Mouse (Mus musculus) brown adipose tissue, adult 24 weeks (tissue): ENCODE data around the gene Ntn4. TPM values are rescaled to one million over a fixed set of nuclear protein-coding genes. Genes with fewer than 3 reads are reported as not detected.

Source experiments
- H3K27ac ChIP-seq: fragments of 200-500 bp; replicated peaks from 2 replicates; pipeline ENCODE4 v1.5.1; 2012; ENCODE audit warnings: low read depth, mild to moderate bottlenecking, low read length
- H3K4me1 ChIP-seq: fragments of 200-500 bp; 2 replicates; pipeline ENCODE4 v1.6.1; 2012; ENCODE audit warnings: low read length, mixed read lengths; ENCODE audit not compliant: control insufficient read depth, insufficient read depth, insufficient read length
- H3K4me3 ChIP-seq: fragments of 200-500 bp; 2 replicates; pipeline ENCODE4 v1.5.1; 2012; ENCODE audit warnings: low read depth, mild to moderate bottlenecking, low read length, moderate library complexity; ENCODE audit not compliant: insufficient read depth
- polyA plus RNA-seq: library from polyadenylated mRNA; stranded (reverse); fragments of >200 nt; gene quantifications from 2 replicates; pipeline ENCODE4 v1.2.4, GENCODE M21; 2012; ENCODE audit not compliant: missing spikeins, insufficient read depth, insufficient read length

Gene Ntn4
- polyA plus RNA-seq, 1 experiment = 6.3 TPM

DNA sequence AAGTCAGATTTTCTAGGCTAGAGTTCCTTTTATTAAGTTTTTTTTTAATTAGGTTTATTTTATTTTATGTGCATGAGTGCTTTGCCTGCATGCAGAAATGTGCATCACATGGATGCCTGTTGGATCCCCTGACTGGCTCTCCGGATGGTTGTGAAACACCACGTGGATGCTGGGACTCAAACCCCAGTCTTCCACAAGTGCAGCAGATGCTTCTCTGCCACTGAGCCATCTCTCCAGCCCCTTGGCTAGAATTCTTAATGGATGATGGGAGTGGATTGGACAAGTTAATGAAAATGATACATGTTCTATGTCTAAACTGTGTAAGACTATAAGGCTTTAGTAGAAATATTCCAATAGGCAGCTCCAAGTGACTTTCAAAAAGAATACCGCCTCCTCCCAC is 47.3 kb downstream of the Ntn4 start:
- Histone ChIP-seq H3K27ac (no peak overlapping the region), H3K4me1 (no peaks in the 10 kb centered on the region), H3K4me3 (no peak overlapping the region)

DNA sequence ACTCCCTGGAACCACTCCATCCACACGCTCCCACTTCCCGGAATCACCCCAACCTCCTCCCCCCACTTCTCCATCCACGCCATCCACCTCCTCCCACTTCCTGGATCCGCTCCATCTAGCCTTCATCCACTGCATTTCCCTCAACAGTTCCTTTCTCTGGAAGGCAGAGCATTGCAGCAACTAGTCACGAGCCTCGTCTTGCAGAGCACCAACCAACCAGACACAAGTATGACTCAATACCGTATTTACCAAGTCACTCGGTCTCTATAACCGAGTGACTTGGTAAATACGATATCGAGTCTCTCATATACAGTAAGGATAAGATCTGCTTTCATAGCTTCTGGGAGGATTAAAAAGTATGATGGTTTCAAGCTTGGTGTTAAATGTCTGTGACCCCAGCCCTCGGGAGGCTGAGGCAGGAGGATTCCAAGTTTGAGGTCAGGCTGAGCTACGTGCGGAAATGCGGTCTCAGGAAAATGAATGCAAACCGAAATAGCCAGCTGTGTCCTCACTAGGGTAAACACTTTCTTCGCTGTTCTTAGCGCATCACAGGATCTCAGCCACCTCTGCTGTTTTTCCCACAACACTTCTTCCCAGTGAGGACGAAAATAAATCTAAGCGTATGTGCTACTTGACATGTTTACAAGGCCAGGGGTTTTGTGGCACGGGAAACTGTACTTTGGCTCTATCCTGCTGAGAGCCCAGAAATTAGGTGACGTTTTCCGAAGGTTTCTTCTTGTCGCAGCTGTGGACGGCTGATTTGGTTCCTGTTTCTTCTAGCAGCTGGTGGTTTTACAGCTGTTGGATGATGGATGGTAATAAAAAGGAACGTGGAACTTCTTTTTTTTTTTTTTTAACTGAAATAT is 48.1 kb downstream of the Ntn4 start:
- Histone ChIP-seq H3K4me3 (peak overlapping the region; percentile 19), H3K4me1 (no peaks in the 10 kb centered on the region), H3K27ac (peak overlapping the region; percentile 35; the same call in 1 of the 2 replicates)

- H3K27ac ChIP-seq = no peak overlapping the region
- no peak overlapping the region for H3K4me3 ChIP-seq
- H3K4me1 ChIP-seq = no peaks in the 10 kb centered on the region
These were observed 50.9 kb downstream of the Ntn4 start for GRCm38 (mm10) chr10:93691344-93691743.

- no peaks in the 10 kb centered on the region for H3K4me1 ChIP-seq
- H3K4me3 ChIP-seq = no peak overlapping the region
- no peak overlapping the region for H3K27ac ChIP-seq
These were observed 54.7 kb downstream of the Ntn4 start for GRCm38 (mm10) chr10:93695043-93695791.

GRCm38 (mm10) chr10:93696001-93696400 is 55.5 kb downstream of the Ntn4 start:
- Histone ChIP-seq H3K4me1 (no peaks in the 10 kb centered on the region), H3K4me3 (no peak overlapping the region), H3K27ac (no peak overlapping the region)

- Histone ChIP-seq H3K27ac (no peak overlapping the region), H3K4me1 (no peaks in the 10 kb centered on the region), H3K4me3 (no peak overlapping the region)
These were observed 57.5 kb downstream of the Ntn4 start for GRCm38 (mm10) chr10:93697866-93698483.

DNA sequence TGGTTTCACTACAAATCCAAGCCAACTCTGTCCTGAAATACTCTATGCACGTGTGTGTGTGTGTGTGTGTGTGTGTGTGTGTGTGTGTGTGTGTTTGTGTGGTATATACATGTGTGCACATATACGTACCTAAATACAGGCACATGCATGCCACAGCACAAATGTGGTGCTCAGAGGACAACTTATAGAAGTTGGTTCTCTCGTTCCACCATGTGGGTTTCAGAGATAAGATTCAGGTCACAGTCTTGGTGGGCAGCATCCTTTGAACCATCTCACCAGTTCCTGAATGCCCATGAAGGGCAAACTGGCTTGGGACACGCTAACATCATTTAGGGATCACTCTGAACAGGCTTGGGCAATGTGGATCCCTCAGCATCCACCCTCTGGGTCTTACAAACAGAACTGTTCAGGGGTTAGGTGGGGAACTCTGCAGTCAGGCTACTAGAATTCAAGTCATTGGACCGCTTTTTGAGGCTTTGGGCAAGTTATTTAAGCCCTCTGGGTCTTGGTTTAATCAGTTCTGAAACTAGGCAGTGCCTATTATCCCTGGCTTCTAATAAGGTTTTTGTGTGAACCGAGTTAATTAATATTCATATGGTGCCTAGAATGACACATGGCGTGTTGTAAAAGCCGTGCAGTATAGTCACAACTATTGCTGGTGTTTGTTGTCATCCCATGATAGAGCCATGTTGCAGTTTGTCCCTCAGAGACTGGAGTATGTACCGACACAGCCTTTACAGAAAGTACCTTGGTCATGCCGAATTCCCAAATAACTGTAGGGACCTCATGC is 59.4 kb downstream of the Ntn4 start:
- Histone ChIP-seq H3K4me1 (no peaks in the 10 kb centered on the region), H3K27ac (no peak overlapping the region)

GRCm38 (mm10) chr10:93700589-93701363 is 60.3 kb downstream of the Ntn4 start:
- H3K27ac ChIP-seq = 0 out of 2 replicates have a peak overlapping the region, but pooled peaks have one; percentile 13
- no peak overlapping the region for H3K4me3 ChIP-seq
- H3K4me1 ChIP-seq = no peaks in the 10 kb centered on the region

More for the DNA sequence above, 59.4 kb downstream of the Ntn4 start:
- no peak overlapping the region for H3K4me3 ChIP-seq

DNA sequence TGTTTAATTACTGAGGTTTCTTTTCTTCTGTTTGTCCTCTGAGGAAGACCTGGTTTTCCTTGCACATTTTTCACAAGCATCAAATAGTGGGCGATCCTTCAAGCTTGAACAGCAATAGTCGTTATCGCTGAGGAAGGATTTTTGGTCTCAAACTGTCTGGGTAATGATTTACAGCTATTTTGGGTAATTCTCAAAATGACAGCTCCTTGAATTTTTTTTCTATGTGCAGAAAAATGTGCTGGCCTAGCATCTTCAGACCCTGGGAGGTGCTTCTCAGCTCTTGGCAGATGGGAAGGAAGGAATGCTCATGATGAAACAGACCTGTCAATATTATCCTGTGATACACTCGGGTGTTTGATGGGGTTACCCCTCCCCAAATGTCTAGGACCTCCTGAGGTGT is 63.5 kb downstream of the Ntn4 start:
- Histone ChIP-seq H3K4me3 (no peak overlapping the region), H3K27ac (no peak overlapping the region), H3K4me1 (no peaks in the 10 kb centered on the region)

DNA sequence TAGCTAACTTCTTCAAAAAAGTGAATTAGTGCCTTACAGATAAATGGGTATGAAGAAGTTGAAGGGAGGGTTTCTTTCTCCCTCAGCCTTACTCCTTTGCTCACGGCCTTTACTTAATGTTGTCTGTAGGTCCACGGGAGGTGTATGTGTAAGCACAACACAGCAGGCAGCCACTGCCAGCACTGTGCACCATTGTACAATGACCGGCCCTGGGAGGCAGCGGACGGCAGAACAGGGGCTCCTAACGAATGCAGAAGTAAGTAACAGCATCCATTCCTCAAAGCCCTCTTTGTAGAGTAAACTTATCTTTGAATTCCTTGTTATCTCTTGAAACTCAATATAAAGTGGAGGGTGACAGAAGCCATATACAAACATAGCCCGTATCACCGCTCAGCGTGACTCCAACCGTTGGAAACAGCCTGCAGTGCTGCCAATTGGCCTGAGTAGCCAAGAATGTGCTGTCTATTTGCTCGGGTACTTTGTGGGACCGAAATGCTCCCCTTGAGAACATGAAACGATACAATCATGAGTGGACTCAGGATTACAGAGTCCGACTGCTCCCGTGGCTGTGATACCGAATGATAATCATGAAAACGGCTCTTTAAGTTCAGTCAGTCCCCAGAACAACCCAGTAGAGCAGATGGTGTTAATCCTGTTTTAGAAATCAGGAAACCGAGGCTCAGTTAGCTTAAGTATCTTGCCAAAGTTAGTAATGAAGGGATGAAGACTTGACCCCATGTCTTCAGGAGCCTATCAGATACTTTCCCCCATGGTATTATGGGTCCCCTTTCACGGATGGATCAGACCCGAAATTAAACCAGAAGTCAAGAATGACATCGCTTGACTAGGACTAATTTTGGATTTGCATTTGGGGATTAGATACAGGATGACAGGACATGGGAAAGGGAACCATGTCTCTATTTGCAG is 66.9 kb downstream of the Ntn4 start:
- Histone ChIP-seq H3K4me1 (no peaks in the 10 kb centered on the region), H3K27ac (peak overlapping the region; percentile 68), H3K4me3 (no peak overlapping the region)

DNA sequence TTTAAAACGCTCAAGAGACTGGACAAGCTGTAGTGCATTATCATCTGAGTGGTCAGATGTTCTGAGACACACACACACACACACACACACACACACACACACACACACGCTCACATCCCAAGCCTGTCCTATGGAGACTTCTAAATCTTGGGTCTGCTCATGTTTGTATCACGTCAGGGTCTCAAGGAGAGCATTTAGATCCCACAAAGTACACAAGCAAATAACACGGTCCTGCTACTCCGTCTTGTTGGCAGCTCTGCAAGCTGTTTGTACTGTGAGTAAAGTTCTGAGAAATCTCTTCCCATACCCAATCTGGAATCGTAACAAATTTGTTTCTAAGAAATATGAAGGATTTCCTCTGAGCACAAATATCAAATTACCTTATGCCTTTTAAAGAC is 67.6 kb downstream of the Ntn4 start:
- Histone ChIP-seq H3K27ac (peak overlapping the region; percentile 68), H3K4me1 (no peaks in the 10 kb centered on the region), H3K4me3 (no peak overlapping the region)

- no peak overlapping the region for H3K4me3 ChIP-seq
These were observed 68.0 kb downstream of the Ntn4 start for GRCm38 (mm10) chr10:93708515-93708914.

DNA sequence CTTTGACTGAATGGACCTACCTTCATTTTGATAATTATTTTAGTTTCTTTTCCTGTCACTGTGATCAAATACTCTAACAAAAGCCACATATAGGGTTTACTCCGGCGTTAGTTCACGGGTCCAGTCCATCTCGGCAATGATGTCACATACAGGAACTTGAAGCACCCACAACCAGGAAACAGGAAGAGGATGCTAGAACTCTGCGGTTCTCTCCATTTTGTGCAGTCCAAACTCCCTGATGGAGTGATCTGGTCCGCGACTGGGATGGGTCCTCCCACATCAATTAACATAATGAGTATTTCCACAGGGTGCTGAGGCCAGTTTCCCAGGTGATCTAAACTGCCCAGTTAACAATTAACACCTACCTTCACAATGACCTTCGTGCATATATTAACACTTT is 69.1 kb downstream of the Ntn4 start:
- Histone ChIP-seq H3K4me3 (no peak overlapping the region), H3K27ac (no peak overlapping the region), H3K4me1 (no peaks in the 10 kb centered on the region)

More at GRCm38 (mm10) chr10:93708515-93708914, 68.0 kb downstream of the Ntn4 start:
- H3K4me1 ChIP-seq = no peaks in the 10 kb centered on the region
- no peak overlapping the region for H3K27ac ChIP-seq
